Comparison of ENCODE assay signal across 8 mouse cellular contexts in genomic region chr7:67958045-67958444, GRCm38 (mm10). TPM values are rescaled to one million over a fixed set of nuclear protein-coding genes. Genes with fewer than 3 reads are reported as not detected.
DNase-seq lines count a peak whose midpoint lies in the region; ATAC-seq lines count a peak whose summit lies in the region.

No protein-coding gene starts in this region.

- ATAC-seq in activated CD4-positive, CD25-positive, alpha-beta regulatory T cell, adult 4 months, result peak; percentile 50
- ATAC-seq in hematopoietic stem cell, adult 5-6 weeks (replicated peaks in 1 of 2; ENCODE audit: insufficient read depth in 1 of 2, low FRiP score in 2 of 2, low TSS enrichment in 1 of 2, low read depth in 1 of 2, poor library complexity in 2 of 2, severe bottlenecking in 2 of 2), result peak; percentile 60 to 72

- peak; percentile 41 for DNase-seq in kidney, postnatal 10 days
- no peak for DNase-seq in kidney, postnatal 4 days
- peak; percentile 21 for DNase-seq in skeletal muscle tissue, adult 2 months (ENCODE audit: low read depth, low spot score)
- DNase-seq in embryo, embryonic 10 days (ENCODE audit: low spot score), result no peak
- DNase-seq in layer of hippocampus, postnatal 14 days (ENCODE audit: low spot score in 2 of 2), result no peak
- DNase-seq in embryo, embryonic 10.5 days (ENCODE audit: low spot score), result no peak

RNA-seq across cellular contexts. Expression of gene Igf1r, which starts 5.4 kb away (rescaled TPM):
- 10 to 100 TPM; 11.3 to 19.2 TPM for polyA plus RNA-seq in activated CD4-positive, CD25-positive, alpha-beta regulatory T cell, adult 4 months (2017; shearing (Covaris generic))
- 31.6 and 51.6 TPM in 2 replicates for total RNA-seq in hematopoietic stem cell, adult 5-6 weeks (2017)
- total RNA-seq in layer of hippocampus, postnatal 14 days (2021), result 10 to 100 TPM; 39.0 to 41.0 TPM

Comparison
In these comparisons a context has a peak if more than half of its experiments do, and no peak if none do; other contexts are left out.
1. DNase-seq: peak in kidney, postnatal 10 days (single experiment) and skeletal muscle tissue, adult 2 months (single experiment); none in kidney, postnatal 4 days (0 of 2), embryo, embryonic 10 days (single experiment), layer of hippocampus, postnatal 14 days (0 of 2) and embryo, embryonic 10.5 days (single experiment).